Comparison of ENCODE assay signal across 26 mouse cellular contexts in genomic region chr11:28939651-28940050, GRCm38 (mm10).
"Had no signal": no experiment of that assay in that cellular context is flagged by ENCODE, and none has a peak within 500 bp of the region (broad histone marks: within the 10 kb centered on the region; RNA-seq: fewer than 3 reads in every experiment).

No protein-coding gene starts in this region.

- H3K9me3 ChIP-seq: heart, embryonic 10.5 days; heart, embryonic 12.5 days; hindbrain, embryonic 10.5 days; hindbrain, embryonic 13.5 days; hindbrain, embryonic 15.5 days; kidney, embryonic 15.5 days; liver, embryonic 13.5 days; liver, embryonic 15.5 days had no signal

- DNase-seq: gastrocnemius, adult 2 months; gastrocnemius, postnatal 10 days; gastrocnemius, postnatal 25 days; heart, adult 18-20 months; heart, postnatal 10 days; heart, postnatal 4 days; kidney, adult 11 months; kidney, adult 2 months; kidney, adult 9 months; kidney, postnatal 14 days; kidney, postnatal 36 days; layer of hippocampus, adult 9-11 months; layer of hippocampus, postnatal 36 days; liver; liver, embryonic 13.5 days had no signal

- H3K27ac ChIP-seq: gastrocnemius, adult 2 months; heart, embryonic 10.5 days; hindbrain, embryonic 10.5 days; hindbrain, embryonic 13.5 days; hindbrain, embryonic 15.5 days; hindbrain, postnatal 0 days; kidney, embryonic 15.5 days; kidney, postnatal 0 days; liver, embryonic 13.5 days; liver, embryonic 15.5 days had no signal

- H3K9ac ChIP-seq: heart, embryonic 12.5 days; hindbrain, embryonic 13.5 days; hindbrain, embryonic 15.5 days; kidney, embryonic 15.5 days; liver, embryonic 13.5 days; liver, embryonic 15.5 days had no signal

- H3K36me3 ChIP-seq: heart, embryonic 10.5 days; heart, embryonic 12.5 days; hindbrain, embryonic 10.5 days; hindbrain, embryonic 13.5 days; hindbrain, embryonic 15.5 days; kidney, embryonic 15.5 days; liver, embryonic 13.5 days; liver, embryonic 15.5 days had no signal

- H3K4me1 ChIP-seq: heart, embryonic 10.5 days; heart, embryonic 12.5 days; hindbrain, embryonic 10.5 days; hindbrain, embryonic 13.5 days; hindbrain, embryonic 15.5 days; kidney, embryonic 15.5 days; liver, embryonic 13.5 days; liver, embryonic 15.5 days had no signal

- H3K27me3 ChIP-seq: heart, embryonic 12.5 days; hindbrain, embryonic 13.5 days; hindbrain, embryonic 15.5 days; kidney, embryonic 15.5 days; liver, embryonic 13.5 days; liver, embryonic 15.5 days had no signal

- H3K4me3 ChIP-seq: gastrocnemius, adult 2 months; heart, embryonic 10.5 days; heart, embryonic 12.5 days; hindbrain, embryonic 10.5 days; hindbrain, embryonic 13.5 days; hindbrain, embryonic 15.5 days; kidney, embryonic 15.5 days; liver, embryonic 13.5 days; liver, embryonic 15.5 days had no signal

- H3K4me2 ChIP-seq: heart, embryonic 12.5 days; hindbrain, embryonic 13.5 days; hindbrain, embryonic 15.5 days; kidney, embryonic 15.5 days; liver, embryonic 11.5 days; liver, embryonic 13.5 days; liver, embryonic 15.5 days had no signal

- ATAC-seq: hindbrain, postnatal 0 days; intestine, embryonic 16.5 days had no signal
